Mouse (Mus musculus): ENCODE results near the gene 1700022I11Rik. TPM values are rescaled to one million over a fixed set of nuclear protein-coding genes. Genes with fewer than 3 reads are reported as not detected.
"Not testable (repeated sequence)": the region's sequence is repeated elsewhere in the genome, so short reads cannot be mapped to it uniquely, and the experiment has no call there.

1700022I11Rik gene
- polyA plus RNA-seq, 1 experiment from 2014 or later: 0.97 TPM

- Histone ChIP-seq H3K9ac (replicated peaks; ENCODE audit: low read depth, low read length) (no peak overlapping the region), H3K4me1 (ENCODE audit: control insufficient read depth, insufficient read depth, low read length) (no peaks in the 10 kb centered on the region), H3K4me2 (replicated peaks; ENCODE audit: low read depth, low read length) (no peak overlapping the region), H3K36me3 (ENCODE audit: control insufficient read depth, insufficient read depth, low read length) (no peaks in the 10 kb centered on the region), H3K9me3 (ENCODE audit: control insufficient read depth, low read depth, low read length) (no peaks in the 10 kb centered on the region), H3K27ac (ENCODE audit: low read length) (no peak overlapping the region), H3K4me3 (ENCODE audit: low read depth, low read length) (no peak overlapping the region), H3K27me3 (ENCODE audit: control insufficient read depth, insufficient read depth, low read length) (no peaks in the 10 kb centered on the region)
- no peak for ATAC-seq (ENCODE audit: insufficient number of reproducible peaks, insufficient read depth, low FRiP score, low read depth)
- WGBS: 91% methylated on average over 2 of the region's 2 CpGs
Measured at GRCm38 (mm10) chr4:42963480-42963879, 5.9 kb upstream of the 1700022I11Rik start.

DNA sequence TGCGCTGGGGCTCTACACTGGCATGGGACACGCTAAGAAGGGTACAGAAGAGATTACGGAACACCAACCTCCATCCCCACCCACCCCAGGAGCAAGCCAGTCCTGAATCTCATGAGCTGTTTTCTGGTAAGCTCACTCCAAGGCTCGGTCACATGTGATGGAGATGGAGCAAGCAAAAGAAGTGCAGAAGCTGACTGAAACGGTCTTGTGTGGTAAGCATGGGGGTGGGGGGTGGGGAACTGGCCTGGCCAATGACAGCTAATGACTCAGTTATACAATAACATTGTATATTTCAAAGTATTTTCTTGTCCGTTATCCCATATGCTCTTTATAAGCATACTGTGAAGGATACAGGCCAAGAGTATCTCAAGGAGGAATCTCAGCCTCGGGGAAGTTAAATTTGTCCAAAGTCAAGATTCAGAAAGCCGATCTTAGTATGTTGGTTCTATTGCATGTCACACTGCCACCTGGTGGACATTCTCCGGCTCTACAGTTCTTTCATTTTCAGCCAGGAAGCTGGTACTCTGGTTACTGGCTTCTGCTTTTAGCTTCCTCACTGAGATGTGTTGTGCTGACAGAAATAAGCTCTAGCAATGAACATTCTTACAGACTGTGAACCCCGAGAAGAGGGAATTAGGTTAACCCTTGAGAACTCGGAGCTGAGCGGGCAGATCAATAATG is 4.2 kb upstream of the 1700022I11Rik start:
- Histone ChIP-seq H3K4me2 (replicated peaks; ENCODE audit: low read depth, low read length) (no peak overlapping the region), H3K36me3 (ENCODE audit: control insufficient read depth, insufficient read depth, low read length) (no peaks in the 10 kb centered on the region), H3K4me3 (ENCODE audit: low read depth, low read length) (no peak overlapping the region), H3K27ac (ENCODE audit: low read length) (no peak overlapping the region), H3K9me3 (ENCODE audit: control insufficient read depth, low read depth, low read length) (no peaks in the 10 kb centered on the region), H3K9ac (replicated peaks; ENCODE audit: low read depth, low read length) (no peak overlapping the region), H3K4me1 (ENCODE audit: control insufficient read depth, insufficient read depth, low read length) (no peaks in the 10 kb centered on the region), H3K27me3 (ENCODE audit: control insufficient read depth, insufficient read depth, low read length) (no peaks in the 10 kb centered on the region)
- 17% methylated on average over 12 of the region's 12 CpGs for whole genome bisulfite sequencing
- no peak for ATAC-seq (ENCODE audit: insufficient number of reproducible peaks, insufficient read depth, low FRiP score, low read depth)

- H3K4me3 ChIP-seq (ENCODE audit: low read depth, low read length): no peak overlapping the region
- no peak overlapping the region for H3K27ac ChIP-seq (ENCODE audit: low read length)
- H3K4me2 ChIP-seq (replicated peaks; ENCODE audit: low read depth, low read length): no peak overlapping the region
- ATAC-seq (ENCODE audit: insufficient number of reproducible peaks, insufficient read depth, low FRiP score, low read depth): no peak
- no peak overlapping the region for H3K9ac ChIP-seq (replicated peaks; ENCODE audit: low read depth, low read length)
- H3K27me3 ChIP-seq (ENCODE audit: control insufficient read depth, insufficient read depth, low read length): no peaks in the 10 kb centered on the region
- no peaks in the 10 kb centered on the region for H3K4me1 ChIP-seq (ENCODE audit: control insufficient read depth, insufficient read depth, low read length)
- no peaks in the 10 kb centered on the region for H3K9me3 ChIP-seq (ENCODE audit: control insufficient read depth, low read depth, low read length)
- WGBS: 69% methylated on average over 4 of the region's 4 CpGs
- H3K36me3 ChIP-seq (ENCODE audit: control insufficient read depth, insufficient read depth, low read length): no peaks in the 10 kb centered on the region; the same call in 1 of the 2 replicates
Measured at GRCm38 (mm10) chr4:42972952-42973351, 3.5 kb downstream of the 1700022I11Rik start.

DNA sequence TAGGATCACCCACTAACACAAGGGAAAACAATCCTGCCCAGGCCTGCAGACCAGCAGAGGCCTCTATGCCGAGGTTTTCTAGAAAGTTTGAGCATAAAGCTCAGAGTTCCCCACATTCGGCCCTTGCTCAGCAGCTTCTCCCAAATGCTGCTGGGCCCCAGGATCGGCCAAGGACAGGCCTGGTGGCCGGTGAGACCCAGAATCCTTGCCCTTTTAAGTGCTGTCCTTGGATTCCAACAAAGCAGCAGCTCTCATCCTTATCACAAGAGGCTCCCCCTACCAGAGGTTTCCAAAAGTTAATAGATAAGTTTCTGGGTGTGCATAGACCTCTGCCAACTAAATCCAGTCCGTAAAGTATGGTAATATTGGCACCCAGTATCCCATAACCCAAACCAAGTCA is 4.5 kb downstream of the 1700022I11Rik start:
- H3K9me3 ChIP-seq (ENCODE audit: control insufficient read depth, low read depth, low read length): no peaks in the 10 kb centered on the region
- no peak overlapping the region for H3K9ac ChIP-seq (replicated peaks; ENCODE audit: low read depth, low read length)
- 80% methylated on average over 5 of the region's 5 CpGs for WGBS
- no peak for ATAC-seq (ENCODE audit: insufficient number of reproducible peaks, insufficient read depth, low FRiP score, low read depth)
- H3K4me3 ChIP-seq (ENCODE audit: low read depth, low read length): no peak overlapping the region
- peaks cover 6% of the 10 kb centered on the region for H3K36me3 ChIP-seq (ENCODE audit: control insufficient read depth, insufficient read depth, low read length)
- no peak overlapping the region for H3K27ac ChIP-seq (ENCODE audit: low read length)
- no peak overlapping the region for H3K4me2 ChIP-seq (replicated peaks; ENCODE audit: low read depth, low read length)
- no peaks in the 10 kb centered on the region for H3K27me3 ChIP-seq (ENCODE audit: control insufficient read depth, insufficient read depth, low read length)
- H3K4me1 ChIP-seq (ENCODE audit: control insufficient read depth, insufficient read depth, low read length): no peaks in the 10 kb centered on the region

DNA sequence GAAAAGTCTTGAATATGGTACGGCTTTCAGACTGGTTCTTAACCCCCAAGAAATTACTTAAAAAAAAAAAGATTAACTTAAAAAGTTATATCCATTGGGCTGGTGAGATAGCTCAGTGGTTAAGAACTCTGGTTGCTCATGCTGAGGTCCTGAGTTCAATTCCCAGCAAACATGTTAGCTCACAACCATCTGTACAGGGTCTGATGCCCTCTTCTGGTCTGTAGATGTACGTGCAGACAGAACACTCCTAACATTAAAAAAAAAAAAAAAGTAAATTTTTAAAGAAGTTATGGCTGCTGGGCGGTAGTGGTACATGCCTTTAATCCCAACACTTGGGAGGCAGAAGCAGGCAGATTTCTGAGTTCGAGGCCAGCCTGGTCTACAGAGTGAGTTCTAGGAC is 8.7 kb downstream of the 1700022I11Rik start:
- Histone ChIP-seq H3K9me3 (ENCODE audit: control insufficient read depth, low read depth, low read length) (no peaks in the 10 kb centered on the region), H3K27me3 (ENCODE audit: control insufficient read depth, insufficient read depth, low read length) (no peaks in the 10 kb centered on the region), H3K4me1 (ENCODE audit: control insufficient read depth, insufficient read depth, low read length) (no peaks in the 10 kb centered on the region), H3K27ac (ENCODE audit: low read length) (no peak overlapping the region), H3K4me2 (replicated peaks; ENCODE audit: low read depth, low read length) (no peak overlapping the region), H3K36me3 (ENCODE audit: control insufficient read depth, insufficient read depth, low read length) (peaks cover 33% of the 10 kb centered on the region), H3K4me3 (ENCODE audit: low read depth, low read length) (no peak overlapping the region), H3K9ac (replicated peaks; ENCODE audit: low read depth, low read length) (no peak overlapping the region)
- 91% methylated on average over 4 of the region's 4 CpGs for WGBS
- ATAC-seq (ENCODE audit: insufficient number of reproducible peaks, insufficient read depth, low FRiP score, low read depth): no peak

DNA sequence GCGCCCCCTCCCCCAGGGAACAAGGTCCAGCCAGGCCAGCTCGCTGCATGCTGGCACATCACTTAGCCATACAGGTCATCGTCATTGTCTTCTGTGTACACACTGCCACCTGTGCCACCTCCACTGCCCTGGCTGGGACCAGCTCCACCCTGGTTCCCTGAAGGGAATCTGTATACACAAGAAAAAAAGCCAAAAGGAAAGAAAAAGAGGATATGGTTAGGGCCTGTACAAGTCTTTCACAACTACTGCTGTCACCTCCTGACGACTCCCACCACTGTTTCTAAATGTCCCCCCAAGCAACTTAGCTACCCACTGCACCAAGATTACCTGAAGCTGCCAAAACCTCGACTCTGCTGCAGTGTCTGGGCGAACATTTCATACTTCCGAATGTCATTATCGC is 11.1 kb downstream of the 1700022I11Rik start:
- H3K36me3 ChIP-seq (ENCODE audit: control insufficient read depth, insufficient read depth, low read length): peaks cover 54% of the 10 kb centered on the region
- WGBS: 93% methylated on average over 7 of the region's 8 CpGs
- not testable (repeated sequence) for ATAC-seq (ENCODE audit: insufficient number of reproducible peaks, insufficient read depth, low FRiP score, low read depth); H3K27me3 ChIP-seq (ENCODE audit: control insufficient read depth, insufficient read depth, low read length); H3K4me3 ChIP-seq (ENCODE audit: low read depth, low read length); H3K9me3 ChIP-seq (ENCODE audit: control insufficient read depth, low read depth, low read length); H3K27ac ChIP-seq (ENCODE audit: low read length); H3K9ac ChIP-seq (replicated peaks; ENCODE audit: low read depth, low read length); H3K4me1 ChIP-seq (ENCODE audit: control insufficient read depth, insufficient read depth, low read length); H3K4me2 ChIP-seq (replicated peaks; ENCODE audit: low read depth, low read length)

- Histone ChIP-seq H3K4me3 (ENCODE audit: low read depth, low read length) (no peak overlapping the region), H3K27ac (ENCODE audit: low read length) (no peak overlapping the region), H3K4me2 (replicated peaks; ENCODE audit: low read depth, low read length) (no peak overlapping the region), H3K9me3 (ENCODE audit: control insufficient read depth, low read depth, low read length) (no peaks in the 10 kb centered on the region), H3K4me1 (ENCODE audit: control insufficient read depth, insufficient read depth, low read length) (no peaks in the 10 kb centered on the region), H3K27me3 (ENCODE audit: control insufficient read depth, insufficient read depth, low read length) (no peaks in the 10 kb centered on the region), H3K36me3 (ENCODE audit: control insufficient read depth, insufficient read depth, low read length) (peaks cover 93% of the 10 kb centered on the region), H3K9ac (replicated peaks; ENCODE audit: low read depth, low read length) (no peak overlapping the region)
- WGBS: 85% methylated on average over 1 of the region's 1 CpGs
- no peak for ATAC-seq (ENCODE audit: insufficient number of reproducible peaks, insufficient read depth, low FRiP score, low read depth)
Measured at GRCm38 (mm10) chr4:42988296-42988695, 18.9 kb downstream of the 1700022I11Rik start.

DNA sequence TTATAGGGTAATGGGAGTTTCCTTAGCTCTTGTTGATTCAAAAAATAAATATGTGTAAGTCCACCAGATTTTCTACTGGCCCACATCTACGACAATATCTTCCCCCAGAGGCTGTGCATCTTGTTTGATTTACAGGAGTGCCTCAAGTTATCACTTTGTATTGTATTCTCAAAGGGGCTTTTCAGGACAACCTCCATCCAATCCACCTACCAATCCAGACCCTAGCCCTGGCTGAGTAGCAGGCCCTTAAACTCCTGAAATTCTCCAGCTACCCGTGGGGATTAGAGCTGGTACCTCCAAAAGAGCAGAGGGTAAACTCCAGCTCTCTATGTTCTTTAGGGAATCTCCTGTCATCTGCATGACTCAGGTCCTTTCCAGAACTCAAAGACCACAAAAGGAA is 28.6 kb downstream of the 1700022I11Rik start:
- Histone ChIP-seq H3K4me2 (replicated peaks; ENCODE audit: low read depth, low read length) (peak overlapping the region; percentile 95), H3K9me3 (ENCODE audit: control insufficient read depth, low read depth, low read length) (no peaks in the 10 kb centered on the region), H3K4me1 (ENCODE audit: control insufficient read depth, insufficient read depth, low read length) (peaks cover 13% of the 10 kb centered on the region; the same call in 1 of the 2 replicates), H3K27ac (ENCODE audit: low read length) (no peak overlapping the region), H3K36me3 (ENCODE audit: control insufficient read depth, insufficient read depth, low read length) (peaks cover 30% of the 10 kb centered on the region), H3K27me3 (ENCODE audit: control insufficient read depth, insufficient read depth, low read length) (no peaks in the 10 kb centered on the region), H3K4me3 (ENCODE audit: low read depth, low read length) (peak overlapping the region; percentile 91; the same call in 1 of the 2 replicates), H3K9ac (replicated peaks; ENCODE audit: low read depth, low read length) (0 out of 2 replicates have a peak overlapping the region, but pooled peaks have one; percentile 11)
- ATAC-seq (ENCODE audit: insufficient number of reproducible peaks, insufficient read depth, low FRiP score, low read depth): no peak
- whole genome bisulfite sequencing: 57% methylated on average over 2 of the region's 2 CpGs

Data from stomach, embryonic 14.5 days (tissue).